Mouse (Mus musculus) 416B (cell line): ENCODE data around the gene Lpgat1.
A peak's percentile ranks its signal among the peaks of the same experiment; 100 is the strongest.

Source experiments
- DNase-seq: peaks from one replicate; pipeline ENCODE4 v3.0.0; 2011; ENCODE audit warnings: low read depth

Gene Lpgat1

GRCm38 (mm10) chr1:191805788-191806187 is 88.2 kb downstream of the Lpgat1 start:
- DNase-seq = no peak

GRCm38 (mm10) chr1:191806740-191807139 is 89.1 kb downstream of the Lpgat1 start:
- no peak for DNase-seq

- no peak for DNase-seq
Observed at GRCm38 (mm10) chr1:191807979-191808378, 90.3 kb downstream of the Lpgat1 start.

- DNase-seq = no peak
Observed at GRCm38 (mm10) chr1:191808688-191809223, 91.1 kb downstream of the Lpgat1 start.

- DNase-seq = no peak
Observed at GRCm38 (mm10) chr1:191811774-191812173, 94.1 kb downstream of the Lpgat1 start.

- DNase-seq = no peak
Observed at GRCm38 (mm10) chr1:191812949-191813691, 95.5 kb downstream of the Lpgat1 start.

GRCm38 (mm10) chr1:191814240-191814639 is 96.6 kb downstream of the Lpgat1 start:
- DNase-seq = no peak

GRCm38 (mm10) chr1:191814935-191815334 is 97.3 kb downstream of the Lpgat1 start:
- DNase-seq = no peak

GRCm38 (mm10) chr1:191816596-191816995 is 99.0 kb downstream of the Lpgat1 start:
- no peak for DNase-seq

GRCm38 (mm10) chr1:191817418-191818144 is 99.9 kb downstream of the Lpgat1 start:
- peak; percentile 93 for DNase-seq

- no peak for DNase-seq
Observed at GRCm38 (mm10) chr1:191818145-191818631, 100.6 kb downstream of the Lpgat1 start.

GRCm38 (mm10) chr1:191819026-191819425 is 101.4 kb downstream of the Lpgat1 start:
- no peak for DNase-seq

GRCm38 (mm10) chr1:191820951-191821325 is 103.3 kb downstream of the Lpgat1 start:
- DNase-seq = no peak

GRCm38 (mm10) chr1:191821326-191822091 is 103.9 kb downstream of the Lpgat1 start, which contains the start of gene Nek2:
TSS of gene Nek2 (plus strand) at chr1:191821444.
- DNase-seq = peak; percentile 95

- DNase-seq = peak; percentile 43
Observed at GRCm38 (mm10) chr1:191829124-191829523, 111.5 kb downstream of the Lpgat1 start.

- DNase-seq = peak; percentile 52
Observed at GRCm38 (mm10) chr1:191833396-191833795, 115.8 kb downstream of the Lpgat1 start.
